Mouse (Mus musculus) bone marrow macrophage, adult 2 months (primary cell): ENCODE data around the gene Peli2.

Experiments
- CTCF ChIP-seq: IDR thresholded peaks from 2 replicates; pipeline ENCODE4 v1.5.1; 2012; ENCODE audit warnings: low read depth, mild to moderate bottlenecking, low read length, moderate library complexity
- POLR2A ChIP-seq: IDR thresholded peaks from 2 replicates; pipeline ENCODE4 v1.6.1; 2012; ENCODE audit warnings: mild to moderate bottlenecking, low read depth, low read length, borderline replicate concordance

GRCm38 (mm10) chr14:48198190-48198954 is 77.7 kb downstream of the Peli2 start:
- TF ChIP-seq CTCF (no peak), POLR2A (no peak)
